In genomic region chrX:75095369-75096162, GRCm38 (mm10) we compare ENCODE assay signal across 7 mouse cellular contexts. TPM values are rescaled to one million over a fixed set of nuclear protein-coding genes. Genes with fewer than 3 reads are reported as not detected.
DNase-seq lines count a peak whose midpoint lies in the region; ATAC-seq lines count a peak whose summit lies in the region.

Gene Dkc1 (plus strand): TSS chrX:75095854.

- no peaks in the 10 kb centered on the region for H3K4me1 ChIP-seq in intestine, embryonic 16.5 days (ENCODE audit: control insufficient read depth, insufficient read depth, low read length)
- no peaks in the 10 kb centered on the region for H3K4me1 ChIP-seq in midbrain, embryonic 11.5 days (ENCODE audit: control insufficient read depth, insufficient read depth, low read length)

- H3K4me3 ChIP-seq in intestine, embryonic 16.5 days (ENCODE audit: low read length): peak within 1 kb of the TSS; percentile 59
- H3K4me3 ChIP-seq in midbrain, embryonic 11.5 days (ENCODE audit: low read depth, low read length): peak within 1 kb of the TSS; percentile 50

- H3K27ac ChIP-seq in intestine, embryonic 16.5 days (ENCODE audit: low read length): peak within 1 kb of the TSS; percentile 59
- no peak within 1 kb of the TSS for H3K27ac ChIP-seq in midbrain, embryonic 11.5 days (ENCODE audit: low read depth, low read length)

- no peaks in the 10 kb centered on the region for H3K27me3 ChIP-seq in intestine, embryonic 16.5 days (replicated peaks; ENCODE audit: control insufficient read depth, insufficient read depth, low read length)
- no peaks in the 10 kb centered on the region for H3K27me3 ChIP-seq in midbrain, embryonic 11.5 days (ENCODE audit: control insufficient read depth, insufficient read depth, low read length)

- peak; percentile 93 for DNase-seq in adrenal gland, adult 8-10 months
- peak; percentile 86 for DNase-seq in embryo, embryonic 9.5 days (ENCODE audit: extremely low spot score)
- DNase-seq in gastrocnemius, postnatal 4 days (ENCODE audit: low spot score in 2 of 2): peak; percentile 76 to 85
- peak; percentile 82 to 84 for DNase-seq in left cerebral cortex, postnatal 36 days (ENCODE audit: low spot score in 2 of 2)
- no peak for DNase-seq in midbrain, embryonic 11.5 days (ENCODE audit: low spot score, missing footprints)
- DNase-seq in skeletal muscle tissue, adult 2 months (ENCODE audit: low read depth, low spot score): peak; percentile 94

- no peaks in the 10 kb centered on the region for H3K9me3 ChIP-seq in intestine, embryonic 16.5 days (ENCODE audit: control insufficient read depth, low read length)
- H3K9me3 ChIP-seq in midbrain, embryonic 11.5 days (ENCODE audit: control insufficient read depth, low read length): no peaks in the 10 kb centered on the region

- no peaks in the 10 kb centered on the region for H3K36me3 ChIP-seq in intestine, embryonic 16.5 days (ENCODE audit: control insufficient read depth, insufficient read depth, low read length)
- H3K36me3 ChIP-seq in midbrain, embryonic 11.5 days (ENCODE audit: control insufficient read depth, insufficient read depth, low read length): no peaks in the 10 kb centered on the region

- H3K9ac ChIP-seq in intestine, embryonic 16.5 days (ENCODE audit: low read depth, low read length): peak within 1 kb of the TSS; percentile 76
- peak within 1 kb of the TSS; percentile 71 for H3K9ac ChIP-seq in midbrain, embryonic 11.5 days (ENCODE audit: low read length)

- peak; percentile 100 for ATAC-seq in intestine, embryonic 16.5 days
- peak; percentile 100 for ATAC-seq in midbrain, embryonic 11.5 days (ENCODE audit: low FRiP score)

- peak within 1 kb of the TSS; percentile 54 for H3K4me2 ChIP-seq in intestine, embryonic 16.5 days (ENCODE audit: low read depth, low read length)
- peak within 1 kb of the TSS; percentile 54 for H3K4me2 ChIP-seq in midbrain, embryonic 11.5 days

- intact Hi-C loops in left cerebral cortex, postnatal 36 days (cut with DNase I): no loop called here

- 25% methylated on average over 29 of the region's 29 CpGs for WGBS in intestine, embryonic 16.5 days
- WGBS in midbrain, embryonic 11.5 days: 20% methylated on average over 29 of the region's 29 CpGs

RNA-seq across cellular contexts. Expression of gene Dkc1, which starts in this region (rescaled TPM):
- total RNA-seq in adrenal gland, adult 8-10 months (2022): 10 to 100 TPM; 36.7 to 43.2 (median 40.2) TPM
- total RNA-seq in gastrocnemius, postnatal 4 days (2021): 10 to 100 TPM; 34.3 to 35.6 TPM
- polyA plus RNA-seq in intestine, embryonic 16.5 days (2015; fragmentation: Nextera tagmentation; extraction: Ambion mirVana): 100 and 127 TPM in 2 replicates
- total RNA-seq in left cerebral cortex, postnatal 36 days (2021): 10 to 100 TPM; 33.4 to 37.6 TPM
- polyA plus RNA-seq in midbrain, embryonic 11.5 days (2014; fragmentation: Nextera tagmentation; extraction: Ambion mirVana): 119 and 126 TPM in 2 replicates
